Mouse (Mus musculus) neural tube, embryonic 15.5 days (tissue): ENCODE measurements around the gene Cyfip2. TPM values are rescaled to one million over a fixed set of nuclear protein-coding genes. Genes with fewer than 3 reads are reported as not detected.

ENCODE experiments used
- ATAC-seq: fragments of 200-750 bp; cut with Nextera tagmentation; 2 replicates; pipeline ENCODE4 v1.8.0; 2017; ENCODE audit warnings: mild to moderate bottlenecking, moderate TSS enrichment, moderate library complexity; ENCODE audit not compliant: low FRiP score
- H3K27ac ChIP-seq: fragments of 300-500 bp; sonication (generic); replicated peaks from 2 replicates; pipeline ENCODE4 v1.5.1; 2015; ENCODE audit warnings: mild to moderate bottlenecking, inconsistent platforms
- H3K27me3 ChIP-seq: fragments of 300-500 bp; sonication (generic); replicated peaks from 2 replicates; pipeline ENCODE4 v1.6.1; 2015; ENCODE audit warnings: inconsistent platforms
- H3K36me3 ChIP-seq: fragments of 300-500 bp; sonication (generic); 2 replicates; pipeline ENCODE4 v1.6.1; 2015; ENCODE audit warnings: inconsistent platforms
- H3K4me1 ChIP-seq: fragments of 300-500 bp; sonication (generic); 2 replicates; pipeline ENCODE4 v1.6.1; 2015; ENCODE audit warnings: inconsistent platforms
- H3K4me2 ChIP-seq: fragments of 300-500 bp; sonication (generic); 2 replicates; pipeline ENCODE4 v1.6.1; 2015; ENCODE audit warnings: inconsistent platforms, mild to moderate bottlenecking, moderate library complexity
- H3K4me3 ChIP-seq: fragments of 300-500 bp; sonication (generic); replicated peaks from 2 replicates; pipeline ENCODE4 v1.5.1; 2015; ENCODE audit warnings: mild to moderate bottlenecking, inconsistent platforms
- H3K9ac ChIP-seq: fragments of 300-500 bp; sonication (generic); replicated peaks from 2 replicates; pipeline ENCODE4 v1.6.1; 2015; ENCODE audit warnings: mild to moderate bottlenecking, inconsistent platforms
- H3K9me3 ChIP-seq: fragments of 300-500 bp; sonication (generic); replicated peaks from 2 replicates; pipeline ENCODE4 v1.6.1; 2016; ENCODE audit warnings: inconsistent platforms
- WGBS: fragments of 180-500 bp; shearing (Covaris S2); methylation state at CpG from one replicate; pipeline ENCODE4 v1.1.7; 2015; ENCODE audit warnings: mixed read lengths; 5-methylcytosine and 5-hydroxymethylcytosine counted together
- polyA plus RNA-seq: library from polyadenylated mRNA; unstranded; fragments of >200 nt; fragmentation: Nextera tagmentation; extraction: Ambion mirVana; gene quantifications from 2 replicates; pipeline ENCODE4 v1.2.1, GENCODE M21; 2015

Gene Cyfip2
- polyA plus RNA-seq, 1 experiment from 2014 or later: 91.1 TPM

- no peak for ATAC-seq
- Histone ChIP-seq H3K27me3 (no peaks in the 10 kb centered on the region), H3K4me1 (no peaks in the 10 kb centered on the region), H3K9ac (no peak overlapping the region), H3K4me2 (no peak overlapping the region), H3K27ac (no peak overlapping the region), H3K36me3 (no peaks in the 10 kb centered on the region), H3K9me3 (no peaks in the 10 kb centered on the region), H3K4me3 (no peak overlapping the region)
- WGBS: 78% methylated on average over 7 of the region's 7 CpGs
Observed at GRCm38 (mm10) chr11:46321559-46321958, 8.9 kb upstream of the Cyfip2 start.

- Histone ChIP-seq H3K36me3 (no peaks in the 10 kb centered on the region), H3K9ac (no peak overlapping the region), H3K4me3 (no peak overlapping the region), H3K4me1 (peaks cover 30% of the 10 kb centered on the region), H3K27me3 (no peaks in the 10 kb centered on the region), H3K27ac (no peak overlapping the region), H3K4me2 (no peak overlapping the region), H3K9me3 (no peaks in the 10 kb centered on the region)
- no peak for ATAC-seq
- WGBS: 51% methylated on average over 7 of the region's 7 CpGs
Observed at GRCm38 (mm10) chr11:46314534-46314933, 1.9 kb upstream of the Cyfip2 start.

- H3K4me3 ChIP-seq: no peak overlapping the region
- H3K27ac ChIP-seq: no peak overlapping the region
- no peak overlapping the region for H3K4me2 ChIP-seq
- H3K36me3 ChIP-seq: no peaks in the 10 kb centered on the region
- H3K9me3 ChIP-seq: no peaks in the 10 kb centered on the region
- 74% methylated on average over 6 of the region's 6 CpGs for WGBS
- ATAC-seq: no peak
- H3K27me3 ChIP-seq: no peaks in the 10 kb centered on the region
- H3K4me1 ChIP-seq: peaks cover 36% of the 10 kb centered on the region
- H3K9ac ChIP-seq: no peak overlapping the region
Observed at GRCm38 (mm10) chr11:46313851-46314250, 1.2 kb upstream of the Cyfip2 start.

- Histone ChIP-seq H3K4me3 (peak overlapping the region; percentile 86), H3K9ac (peak overlapping the region; percentile 82), H3K4me2 (peak overlapping the region; percentile 66), H3K36me3 (no peaks in the 10 kb centered on the region), H3K27ac (peak overlapping the region; percentile 91), H3K4me1 (peaks cover 47% of the 10 kb centered on the region), H3K27me3 (no peaks in the 10 kb centered on the region), H3K9me3 (no peaks in the 10 kb centered on the region)
- peak; percentile 90 for ATAC-seq
- WGBS: under 1% methylated on average over 58 of the region's 71 CpGs
Observed at GRCm38 (mm10) chr11:46311703-46312522, 746 bp downstream of the Cyfip2 start.

- ATAC-seq: peak; percentile 15
- H3K4me2 ChIP-seq: peak overlapping the region; percentile 66
- H3K4me3 ChIP-seq: peak overlapping the region; percentile 86
- WGBS: 3% methylated on average over 14 of the region's 14 CpGs
- peaks cover 52% of the 10 kb centered on the region for H3K4me1 ChIP-seq
- H3K27me3 ChIP-seq: no peaks in the 10 kb centered on the region
- H3K9me3 ChIP-seq: no peaks in the 10 kb centered on the region
- no peaks in the 10 kb centered on the region for H3K36me3 ChIP-seq
- H3K27ac ChIP-seq: peak overlapping the region; percentile 91
- peak overlapping the region; percentile 82 for H3K9ac ChIP-seq
Observed at GRCm38 (mm10) chr11:46311181-46311702, 1.4 kb downstream of the Cyfip2 start.

- H3K9me3 ChIP-seq: no peaks in the 10 kb centered on the region
- peak overlapping the region; percentile 66 for H3K4me2 ChIP-seq
- no peak for ATAC-seq
- peak overlapping the region; percentile 86 for H3K4me3 ChIP-seq
- no peaks in the 10 kb centered on the region for H3K36me3 ChIP-seq
- peak overlapping the region; percentile 91 for H3K27ac ChIP-seq
- peak overlapping the region; percentile 82 for H3K9ac ChIP-seq
- peaks cover 57% of the 10 kb centered on the region for H3K4me1 ChIP-seq
- H3K27me3 ChIP-seq: no peaks in the 10 kb centered on the region
- 36% methylated on average over 5 of the region's 5 CpGs for WGBS
Observed at GRCm38 (mm10) chr11:46310647-46311063, 2.0 kb downstream of the Cyfip2 start.

GRCm38 (mm10) chr11:46309808-46310555, 2.7 kb downstream of the Cyfip2 start:
- WGBS: 16% methylated on average over 10 of the region's 10 CpGs
- Histone ChIP-seq H3K9me3 (no peaks in the 10 kb centered on the region), H3K4me1 (peaks cover 63% of the 10 kb centered on the region), H3K36me3 (no peaks in the 10 kb centered on the region), H3K4me2 (peak overlapping the region; percentile 66), H3K9ac (peak overlapping the region; percentile 49), H3K27me3 (no peaks in the 10 kb centered on the region), H3K27ac (peak overlapping the region; percentile 91), H3K4me3 (peak overlapping the region; percentile 86)
- ATAC-seq: peak; percentile 4; the same call in 1 of the 2 replicates

- H3K4me1 ChIP-seq: peaks cover 68% of the 10 kb centered on the region
- WGBS: 73% methylated on average over 20 of the region's 20 CpGs
- H3K4me3 ChIP-seq: peak overlapping the region; percentile 86
- 0 out of 2 replicates have a peak overlapping the region, but pooled peaks have one; percentile 49 for H3K9ac ChIP-seq
- no peaks in the 10 kb centered on the region for H3K27me3 ChIP-seq
- H3K36me3 ChIP-seq: no peaks in the 10 kb centered on the region
- H3K4me2 ChIP-seq: peak overlapping the region; percentile 66
- H3K9me3 ChIP-seq: no peaks in the 10 kb centered on the region
- no peak for ATAC-seq
- peak overlapping the region; percentile 91 for H3K27ac ChIP-seq
Observed at GRCm38 (mm10) chr11:46309111-46309741, 3.4 kb downstream of the Cyfip2 start.

GRCm38 (mm10) chr11:46308271-46308974, 4.2 kb downstream of the Cyfip2 start:
- no peak overlapping the region for H3K4me3 ChIP-seq
- 84% methylated on average over 11 of the region's 11 CpGs for WGBS
- no peak overlapping the region for H3K27ac ChIP-seq
- H3K9ac ChIP-seq: no peak overlapping the region
- H3K9me3 ChIP-seq: no peaks in the 10 kb centered on the region
- no peaks in the 10 kb centered on the region for H3K27me3 ChIP-seq
- peak overlapping the region; percentile 66 for H3K4me2 ChIP-seq
- H3K4me1 ChIP-seq: peaks cover 68% of the 10 kb centered on the region
- ATAC-seq: no peak
- no peaks in the 10 kb centered on the region for H3K36me3 ChIP-seq

- Histone ChIP-seq H3K27ac (no peak overlapping the region), H3K4me2 (no peak overlapping the region), H3K4me3 (no peak overlapping the region), H3K4me1 (peaks cover 63% of the 10 kb centered on the region), H3K9me3 (no peaks in the 10 kb centered on the region), H3K9ac (no peak overlapping the region), H3K27me3 (no peaks in the 10 kb centered on the region), H3K36me3 (no peaks in the 10 kb centered on the region)
- 97% methylated on average over 7 of the region's 7 CpGs for WGBS
- ATAC-seq: no peak
Observed at GRCm38 (mm10) chr11:46307768-46308167, 4.9 kb downstream of the Cyfip2 start.

GRCm38 (mm10) chr11:46306776-46307175, 5.9 kb downstream of the Cyfip2 start:
- Histone ChIP-seq H3K9me3 (no peaks in the 10 kb centered on the region), H3K9ac (no peak overlapping the region), H3K27me3 (no peaks in the 10 kb centered on the region), H3K4me3 (no peak overlapping the region), H3K36me3 (no peaks in the 10 kb centered on the region), H3K4me2 (no peak overlapping the region), H3K27ac (no peak overlapping the region), H3K4me1 (peaks cover 64% of the 10 kb centered on the region)
- WGBS: 90% methylated on average over 7 of the region's 7 CpGs
- ATAC-seq: no peak
